Mouse (Mus musculus) heart, embryonic 11.5 days (tissue): ENCODE data around the gene Ttc8. TPM values are rescaled to one million over a fixed set of nuclear protein-coding genes. Genes with fewer than 3 reads are reported as not detected.

Experiments used
- ATAC-seq: fragments of 200-750 bp; cut with Nextera tagmentation; replicated peaks from 2 replicates; pipeline ENCODE4 v1.8.0; 2017; ENCODE audit warnings: moderate library complexity; ENCODE audit not compliant: insufficient number of reproducible peaks, low FRiP score, low TSS enrichment
- H3K27ac ChIP-seq: fragments of 300-500 bp; sonication (generic); 2 replicates; pipeline ENCODE4 v1.5.1; 2014; ENCODE audit warnings: mild to moderate bottlenecking, low read depth, low read length
- H3K27me3 ChIP-seq: fragments of 300-500 bp; sonication (generic); 2 replicates; pipeline ENCODE4 v1.6.1; 2014; ENCODE audit warnings: mild to moderate bottlenecking, low read length, mixed read lengths; ENCODE audit not compliant: control insufficient read depth, insufficient read depth
- H3K36me3 ChIP-seq: fragments of 300-500 bp; sonication (generic); 2 replicates; pipeline ENCODE4 v1.6.1; 2014; ENCODE audit warnings: mild to moderate bottlenecking, low read length, moderate library complexity, mixed read lengths; ENCODE audit not compliant: control insufficient read depth, insufficient read depth
- H3K4me1 ChIP-seq: fragments of 300-500 bp; sonication (generic); 2 replicates; pipeline ENCODE4 v1.6.1; 2014; ENCODE audit warnings: low read length; ENCODE audit not compliant: control insufficient read depth, insufficient read depth
- H3K4me2 ChIP-seq: fragments of 300-500 bp; sonication (generic); 2 replicates; pipeline ENCODE4 v1.6.1; 2014; ENCODE audit warnings: mild to moderate bottlenecking, moderate library complexity
- H3K4me3 ChIP-seq: fragments of 300-500 bp; sonication (generic); 2 replicates; pipeline ENCODE4 v1.5.1; 2014; ENCODE audit warnings: low read depth, low read length
- H3K9ac ChIP-seq: fragments of 300-500 bp; sonication (generic); 2 replicates; pipeline ENCODE4 v1.6.1; 2014; ENCODE audit warnings: mild to moderate bottlenecking, low read depth, low read length, moderate library complexity
- H3K9me3 ChIP-seq: fragments of 300-500 bp; sonication (generic); replicated peaks from 2 replicates; pipeline ENCODE4 v1.6.1; 2016; ENCODE audit warnings: low read length; ENCODE audit not compliant: control insufficient read depth
- WGBS: fragments of 180-500 bp; shearing (Covaris S2); extraction: QIAGEN DNeasy Blood & Tissue Kit; methylation state at CpG from one replicate; pipeline ENCODE4 v1.1.7; 2014; ENCODE audit not compliant: insufficient replicate concordance; 5-methylcytosine and 5-hydroxymethylcytosine counted together
- polyA plus RNA-seq: library from polyadenylated mRNA; unstranded; fragments of >200 nt; fragmentation: Nextera tagmentation; extraction: Ambion mirVana; gene quantifications from 2 replicates; pipeline ENCODE4 v1.2.1, GENCODE M21; 2014

Ttc8 gene
- polyA plus RNA-seq, 1 experiment from 2014 or later, result 17.4 TPM

DNA sequence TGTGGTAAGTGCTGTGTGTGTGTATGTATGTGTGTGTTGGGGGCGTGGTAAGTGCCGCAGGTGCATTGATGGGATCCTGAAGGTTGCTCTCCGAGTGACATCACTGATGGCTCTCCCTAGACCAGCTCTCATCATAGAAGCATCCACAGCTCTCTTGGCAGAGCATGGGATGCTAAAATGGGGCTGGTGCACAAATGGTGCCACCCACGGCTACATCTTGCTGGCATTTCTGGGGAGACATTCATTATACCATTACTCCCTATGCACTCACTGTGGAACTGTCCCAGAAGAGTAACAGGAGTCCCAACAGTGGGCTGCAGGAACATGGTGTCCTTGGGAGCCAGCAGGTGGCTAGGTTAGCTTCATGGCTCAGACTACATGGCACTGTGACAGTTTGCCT lies 95.5 kb downstream of the Ttc8 start:
- no peaks in the 10 kb centered on the region for H3K4me1 ChIP-seq
- H3K36me3 ChIP-seq, result no peaks in the 10 kb centered on the region
- 77% methylated on average over 4 of the region's 4 CpGs for WGBS
- H3K4me2 ChIP-seq, result no peak overlapping the region
- H3K27me3 ChIP-seq, result no peaks in the 10 kb centered on the region
- no peak for ATAC-seq
- no peak overlapping the region for H3K4me3 ChIP-seq
- no peak overlapping the region for H3K27ac ChIP-seq
- H3K9me3 ChIP-seq, result no peaks in the 10 kb centered on the region
- no peak overlapping the region for H3K9ac ChIP-seq

DNA sequence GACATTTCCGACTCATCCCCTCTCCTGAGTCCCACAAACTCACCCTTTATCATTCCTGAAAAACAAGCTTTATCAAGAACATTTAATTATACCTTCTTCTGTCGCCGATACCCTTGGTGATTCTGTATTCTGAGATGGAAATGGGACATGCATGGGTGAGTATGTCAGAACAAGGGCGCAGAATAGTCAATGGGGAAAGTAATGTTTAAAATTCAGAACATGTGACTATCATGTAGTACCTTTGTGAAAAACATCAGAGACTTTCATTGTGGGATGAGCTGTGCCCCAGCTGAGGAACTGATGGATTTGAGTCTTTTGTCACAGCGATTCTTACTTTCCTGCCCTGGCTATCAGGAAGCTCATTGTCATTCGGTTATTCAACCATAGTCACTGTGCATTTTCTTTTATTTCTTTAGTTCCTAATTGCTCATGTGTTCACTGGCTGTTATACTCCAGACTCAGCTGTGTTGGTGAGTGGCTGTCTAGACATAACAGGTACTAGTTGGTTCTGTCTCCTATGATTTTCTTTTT lies 104.1 kb downstream of the Ttc8 start:
- 80% methylated on average over 6 of the region's 6 CpGs for WGBS
- no peaks in the 10 kb centered on the region for H3K4me1 ChIP-seq
- no peak overlapping the region for H3K4me3 ChIP-seq
- no peaks in the 10 kb centered on the region for H3K9me3 ChIP-seq
- H3K27me3 ChIP-seq, result no peaks in the 10 kb centered on the region
- H3K9ac ChIP-seq, result no peak overlapping the region
- ATAC-seq, result no peak
- H3K27ac ChIP-seq, result no peak overlapping the region
- H3K4me2 ChIP-seq, result no peak overlapping the region
- H3K36me3 ChIP-seq, result no peaks in the 10 kb centered on the region

DNA sequence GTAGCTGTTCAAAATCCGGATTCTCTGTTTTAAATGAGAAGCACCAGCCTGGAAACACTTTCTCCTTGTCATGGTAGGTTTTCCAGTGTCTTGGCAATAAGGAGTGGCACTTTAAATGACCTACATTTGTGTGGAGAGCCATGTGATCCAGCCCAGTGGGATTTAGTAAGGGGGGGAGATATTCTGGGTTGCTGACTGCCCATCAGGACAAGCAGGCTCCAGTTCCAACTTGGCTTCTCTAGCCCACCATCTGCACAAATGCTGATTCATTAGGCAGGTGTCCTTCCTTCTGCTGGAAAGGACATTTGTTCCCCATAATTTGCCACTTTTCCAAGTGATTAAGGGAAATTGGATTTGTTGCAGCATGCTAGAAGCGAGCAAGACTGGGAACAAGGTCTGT lies 105.9 kb downstream of the Ttc8 start:
- Histone ChIP-seq H3K4me1 (no peaks in the 10 kb centered on the region), H3K27me3 (no peaks in the 10 kb centered on the region), H3K9ac (no peak overlapping the region), H3K4me2 (no peak overlapping the region), H3K27ac (no peak overlapping the region), H3K9me3 (no peaks in the 10 kb centered on the region), H3K36me3 (no peaks in the 10 kb centered on the region), H3K4me3 (no peak overlapping the region)
- WGBS, result 67% methylated on average over 2 of the region's 2 CpGs
- ATAC-seq, result no peak

DNA sequence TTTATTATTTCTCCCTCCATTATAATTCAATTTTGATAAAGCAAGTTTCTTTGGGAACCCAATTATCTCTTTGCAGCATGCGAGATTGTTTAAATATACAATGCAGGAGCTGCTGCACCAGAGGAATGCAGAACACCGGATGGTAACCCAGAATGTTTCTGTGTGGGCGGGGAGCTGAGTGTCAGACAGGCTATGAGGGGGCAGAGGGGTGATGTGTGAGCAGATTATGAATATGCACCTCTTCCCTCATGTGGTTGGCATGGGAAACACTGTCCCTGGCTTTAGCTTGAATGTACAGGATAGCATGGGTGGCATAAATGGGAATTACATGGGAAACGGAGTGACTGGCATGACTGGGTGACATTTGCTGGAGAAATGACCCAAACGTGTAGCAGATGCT lies 108.3 kb downstream of the Ttc8 start:
- Histone ChIP-seq H3K27me3 (no peaks in the 10 kb centered on the region), H3K9ac (no peak overlapping the region), H3K9me3 (no peaks in the 10 kb centered on the region), H3K4me2 (no peak overlapping the region), H3K27ac (no peak overlapping the region), H3K4me3 (no peak overlapping the region), H3K4me1 (no peaks in the 10 kb centered on the region), H3K36me3 (no peaks in the 10 kb centered on the region)
- no peak for ATAC-seq
- 53% methylated on average over 5 of the region's 5 CpGs for WGBS

DNA sequence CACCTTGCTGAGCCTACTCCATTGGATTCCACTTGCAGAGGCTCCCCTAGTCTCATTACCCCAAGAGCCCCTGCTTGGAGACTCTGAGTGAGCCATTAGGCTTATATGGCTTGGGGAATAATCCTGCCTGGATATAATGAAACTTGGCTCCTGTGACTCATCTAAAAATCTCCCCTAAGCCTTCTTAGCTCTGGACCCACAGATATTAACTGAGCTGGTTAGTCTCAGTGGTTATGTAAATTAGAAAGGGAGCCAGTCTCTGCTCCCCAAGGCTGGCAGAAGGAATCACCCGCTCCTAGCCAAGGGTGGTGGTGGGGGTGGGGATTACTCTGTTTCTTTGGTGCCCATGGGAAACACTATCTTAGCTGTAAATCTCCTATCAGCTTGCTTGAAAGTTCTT lies 109.6 kb downstream of the Ttc8 start:
- H3K4me2 ChIP-seq, result no peak overlapping the region
- 60% methylated on average over 1 of the region's 1 CpGs for WGBS
- H3K4me1 ChIP-seq, result no peaks in the 10 kb centered on the region
- no peaks in the 10 kb centered on the region for H3K36me3 ChIP-seq
- H3K9me3 ChIP-seq, result no peaks in the 10 kb centered on the region
- no peaks in the 10 kb centered on the region for H3K27me3 ChIP-seq
- H3K9ac ChIP-seq, result no peak overlapping the region
- H3K4me3 ChIP-seq, result no peak overlapping the region
- no peak for ATAC-seq
- no peak overlapping the region for H3K27ac ChIP-seq

Other genes starting within 250 kb of the Ttc8 start
- gene Ptpn21, start 183.2 kb upstream of the Ttc8 start, polyA plus RNA-seq, result 10.4 and 13.0 TPM in 2 replicates
- gene Zc3h14, start 173.6 kb upstream of the Ttc8 start, polyA plus RNA-seq, result 110 TPM in 2 replicates
- 3.9 and 4.7 TPM in 2 replicates for gene Eml5, start 19.1 kb upstream of the Ttc8 start, polyA plus RNA-seq